Mouse (Mus musculus): ENCODE measurements around the gene Nt5dc1.

DNA sequence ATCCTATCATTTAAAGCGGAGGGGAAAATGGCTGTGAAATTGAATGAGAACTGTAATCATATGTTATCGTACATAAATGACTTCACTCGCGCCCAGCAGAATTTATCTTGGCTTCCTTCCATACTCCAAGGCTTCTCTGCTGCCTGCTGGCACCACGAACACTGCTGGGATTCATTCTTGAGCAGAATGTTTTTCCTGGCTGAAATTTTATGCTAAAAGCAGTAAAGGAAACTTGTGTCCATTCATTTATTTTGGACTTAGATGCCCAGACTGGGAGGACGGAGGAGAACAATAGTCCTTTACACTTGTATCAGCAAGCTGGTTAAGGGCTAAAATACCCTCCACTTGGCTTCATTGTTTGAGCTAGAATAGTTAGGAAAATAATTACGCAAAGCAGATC lies 146.7 kb downstream of the Nt5dc1 start:
- TF ChIP-seq CTCF (IDR thresholded peaks at IDR 0.05; ENCODE audit: insufficient read depth, low read length) (no peak), POLR2A (IDR thresholded peaks at IDR 0.05; ENCODE audit: borderline replicate concordance, extremely low read depth, low read depth, low read length) (no peak)

All from lung, adult 2 months (tissue).